Mouse (Mus musculus) B cell, adult 2 months (primary cell): ENCODE measurements around the gene Sla2.
"Not testable (repeated sequence)": the region's sequence is repeated elsewhere in the genome, so short reads cannot be mapped to it uniquely, and the experiment has no call there.

Experiments used
- DNase-seq, 2 experiments: peaks; one replicate each; pipeline ENCODE4 v3.0.0; 2022

Gene Sla2

GRCm38 (mm10) chr2:156887017-156887416, at the start of gene Sla2:
TSS of gene Sla2 (minus strand) at chr2:156887192.
- peak in 1 of 2 experiments; percentile 12 for DNase-seq

GRCm38 (mm10) chr2:156935005-156935404, 48.0 kb upstream of the Sla2 start:
- no peak for DNase-seq

- DNase-seq = no peak
These were observed 46.4 kb upstream of the Sla2 start for GRCm38 (mm10) chr2:156933426-156933825.

GRCm38 (mm10) chr2:156931421-156931820, 44.4 kb upstream of the Sla2 start:
- DNase-seq = no peak

GRCm38 (mm10) chr2:156930549-156930948, 43.6 kb upstream of the Sla2 start:
- DNase-seq = no peak

- no peak for DNase-seq
These were observed 42.6 kb upstream of the Sla2 start for GRCm38 (mm10) chr2:156929519-156930120.

GRCm38 (mm10) chr2:156928606-156929005, 41.6 kb upstream of the Sla2 start:
- DNase-seq = no peak

- no peak for DNase-seq
These were observed 40.7 kb upstream of the Sla2 start for GRCm38 (mm10) chr2:156927663-156928062.

GRCm38 (mm10) chr2:156925611-156926010, 38.6 kb upstream of the Sla2 start:
- DNase-seq = not testable (repeated sequence)

- DNase-seq = not testable (repeated sequence)
These were observed 38.1 kb upstream of the Sla2 start for GRCm38 (mm10) chr2:156925075-156925474.

GRCm38 (mm10) chr2:156924210-156924898, 37.4 kb upstream of the Sla2 start:
- no peak for DNase-seq

GRCm38 (mm10) chr2:156923057-156923456, 36.1 kb upstream of the Sla2 start:
- DNase-seq = no peak

GRCm38 (mm10) chr2:156919796-156920195, 32.8 kb upstream of the Sla2 start:
- no peak for DNase-seq

- DNase-seq = not testable (repeated sequence)
These were observed 32.2 kb upstream of the Sla2 start for GRCm38 (mm10) chr2:156919191-156919590.

GRCm38 (mm10) chr2:156918562-156918961, 31.6 kb upstream of the Sla2 start:
- peak; percentile 19 to 26 for DNase-seq

- no peak for DNase-seq
These were observed 29.6 kb upstream of the Sla2 start for GRCm38 (mm10) chr2:156916419-156917125.

GRCm38 (mm10) chr2:156915559-156915958, 28.6 kb upstream of the Sla2 start:
- no peak for DNase-seq

GRCm38 (mm10) chr2:156913191-156913590, 26.2 kb upstream of the Sla2 start:
- no peak for DNase-seq

- DNase-seq = not testable (repeated sequence)
These were observed 18.9 kb upstream of the Sla2 start for GRCm38 (mm10) chr2:156905931-156906330.

- no peak for DNase-seq
These were observed 18.2 kb upstream of the Sla2 start for GRCm38 (mm10) chr2:156904976-156905717.

- no peak for DNase-seq
These were observed 16.4 kb upstream of the Sla2 start for GRCm38 (mm10) chr2:156903367-156903766.

GRCm38 (mm10) chr2:156902411-156902810, 15.4 kb upstream of the Sla2 start:
- DNase-seq = not testable (repeated sequence)

GRCm38 (mm10) chr2:156901883-156902282, 14.9 kb upstream of the Sla2 start:
- DNase-seq = no peak
